Mouse (Mus musculus): ENCODE results near the gene Trex1. TPM values are rescaled to one million over a fixed set of nuclear protein-coding genes. Genes with fewer than 3 reads are reported as not detected.
A peak's percentile ranks its signal among the peaks of the same experiment; 100 is the strongest.

The Trex1 gene
- polyA plus RNA-seq, 1 experiment, result 10.0 TPM

DNA sequence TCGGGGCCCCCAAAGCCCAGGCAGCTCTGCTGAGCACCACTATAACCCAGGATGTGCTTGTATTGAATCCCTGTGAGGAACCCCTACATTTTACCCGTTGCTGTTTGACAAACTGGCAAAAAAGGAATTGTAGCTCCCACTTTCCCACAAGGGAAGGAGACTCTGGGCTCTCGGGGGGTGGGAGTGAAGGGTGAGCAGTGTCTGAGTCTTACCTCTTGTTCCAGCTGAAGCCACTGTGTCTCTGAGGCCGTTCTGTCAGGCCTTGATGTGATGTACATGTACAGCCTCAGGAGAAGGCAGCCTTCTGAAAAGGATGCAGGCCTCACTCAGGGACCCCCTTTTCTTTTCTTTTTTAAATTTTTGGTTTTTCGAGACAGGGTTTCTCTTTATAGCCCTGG lies 1.4 kb upstream of the Trex1 start:
- no peaks in the 10 kb centered on the region for H3K27me3 ChIP-seq (ENCODE audit: control insufficient read depth, insufficient read depth, insufficient read length)

DNA sequence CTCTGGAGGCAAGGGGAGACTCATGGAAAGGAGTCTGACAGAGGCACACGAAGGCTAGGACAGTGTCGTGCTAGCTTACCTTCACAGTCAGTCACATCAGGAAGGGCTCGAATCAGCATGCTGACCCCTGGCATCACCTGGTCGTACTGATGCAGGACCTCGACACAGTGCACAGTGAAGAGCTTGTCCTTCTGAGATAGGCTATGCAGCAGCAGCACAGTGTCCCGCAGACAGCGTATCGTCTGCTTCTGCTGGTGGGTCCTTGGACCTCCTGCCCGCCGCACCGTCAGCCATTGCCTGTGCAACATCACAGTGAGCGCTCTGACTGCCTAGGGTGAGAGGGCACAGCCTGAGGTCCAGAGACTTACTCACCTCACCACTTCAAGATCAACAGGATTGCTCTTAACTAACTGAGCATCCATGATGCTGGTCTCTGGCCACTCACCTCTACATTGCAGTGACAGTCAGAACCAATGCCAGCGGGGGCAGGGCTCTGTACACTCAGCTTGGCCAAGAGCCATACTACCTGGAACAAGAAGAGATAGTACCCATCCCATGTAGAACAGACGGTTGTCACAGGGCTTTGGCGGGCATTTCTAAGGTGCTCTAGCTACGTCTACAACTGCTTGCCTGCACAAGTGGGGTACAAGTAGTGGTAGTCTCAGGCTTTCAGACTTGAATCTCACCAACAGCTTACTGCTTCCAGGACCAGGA lies 807 bp upstream of the Trex1 start:
- Histone ChIP-seq H3K79me2 (ENCODE audit: control insufficient read depth, insufficient read depth) (no peaks in the 10 kb centered on the region), H3K4me2 (ENCODE audit: low read depth) (peak overlapping the region; percentile 82), H3K4me3 (peak overlapping the region; percentile 14), H3K27me3 (ENCODE audit: control insufficient read depth, insufficient read depth, insufficient read length) (no peaks in the 10 kb centered on the region), H3ac (ENCODE audit: control insufficient read depth, insufficient read length) (peak overlapping the region; percentile 20), H3K36me3 (ENCODE audit: control insufficient read depth, insufficient read depth) (peaks cover 8% of the 10 kb centered on the region)
- TF ChIP-seq POLR2A (IDR thresholded peaks at IDR 0.05; ENCODE audit: insufficient read length, low read depth), result no peak
- TF ChIP-seq POLR2AphosphoS2 (IDR thresholded peaks at IDR 0.05; ENCODE audit: insufficient read length, low read depth), result peak; percentile 91

More for the DNA sequence above, 1.4 kb upstream of the Trex1 start:
- peaks cover 12% of the 10 kb centered on the region for H3K36me3 ChIP-seq (ENCODE audit: control insufficient read depth, insufficient read depth)
- H3K4me3 ChIP-seq, result no peak overlapping the region
- no peak overlapping the region for H3ac ChIP-seq (ENCODE audit: control insufficient read depth, insufficient read length)
- no peaks in the 10 kb centered on the region for H3K79me2 ChIP-seq (ENCODE audit: control insufficient read depth, insufficient read depth)
- TF ChIP-seq POLR2AphosphoS2 (IDR thresholded peaks at IDR 0.05; ENCODE audit: insufficient read length, low read depth) (peak; percentile 35), TCF12 (IDR thresholded peaks at IDR 0.05; ENCODE audit: insufficient read depth, poor library complexity, severe bottlenecking) (no peak)
- H3K4me2 ChIP-seq (ENCODE audit: low read depth), result no peak overlapping the region

DNA sequence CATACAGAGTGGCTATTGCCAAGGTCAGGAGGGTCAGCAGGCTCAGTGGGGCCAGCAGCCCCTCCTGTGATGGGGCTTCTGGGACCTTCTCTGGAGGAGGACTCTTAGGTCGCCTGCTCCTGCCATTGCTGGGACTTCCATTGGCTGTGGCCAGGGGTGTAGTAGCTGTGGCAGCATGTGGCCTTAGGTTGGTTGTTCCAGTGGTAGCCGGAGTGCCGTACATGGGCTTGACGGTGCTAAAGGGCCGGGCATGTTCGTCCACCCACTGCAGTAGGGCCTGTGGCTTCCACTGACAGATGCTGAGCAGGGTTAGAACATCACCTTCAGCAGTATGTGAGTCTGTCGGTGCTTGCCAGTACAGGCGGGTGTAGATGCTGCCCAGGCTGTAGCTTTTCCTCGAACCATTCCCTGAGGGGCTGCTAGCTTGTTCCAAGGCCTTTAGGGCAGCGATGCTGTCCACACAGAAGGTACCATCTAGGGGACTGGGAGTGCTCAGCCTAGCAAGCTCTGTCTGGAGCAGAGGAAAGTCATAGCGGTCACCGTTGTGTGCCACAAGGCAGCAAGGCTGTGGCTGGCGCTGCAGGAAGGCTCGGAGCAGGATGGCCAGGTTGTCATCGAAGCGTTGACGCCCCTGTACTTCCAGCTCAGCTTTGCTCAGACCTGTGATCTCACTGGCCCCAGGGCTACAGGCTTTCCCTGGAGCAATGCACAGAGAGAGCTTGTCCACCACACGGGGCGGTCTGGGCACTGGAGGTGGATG lies 1.3 kb downstream of the Trex1 start:
- TF ChIP-seq TCF12 (IDR thresholded peaks at IDR 0.05; ENCODE audit: insufficient read depth, poor library complexity, severe bottlenecking) (no peak), POLR2AphosphoS2 (IDR thresholded peaks at IDR 0.05; ENCODE audit: insufficient read length, low read depth) (no peak)
- Histone ChIP-seq H3ac (ENCODE audit: control insufficient read depth, insufficient read length) (peak overlapping the region; percentile 20), H3K4me3 (peak overlapping the region; percentile 14), H3K4me2 (ENCODE audit: low read depth) (peak overlapping the region; percentile 82), H3K27me3 (ENCODE audit: control insufficient read depth, insufficient read depth, insufficient read length) (no peaks in the 10 kb centered on the region), H3K79me2 (ENCODE audit: control insufficient read depth, insufficient read depth) (no peaks in the 10 kb centered on the region), H3K36me3 (ENCODE audit: control insufficient read depth, insufficient read depth) (peaks cover 6% of the 10 kb centered on the region)

DNA sequence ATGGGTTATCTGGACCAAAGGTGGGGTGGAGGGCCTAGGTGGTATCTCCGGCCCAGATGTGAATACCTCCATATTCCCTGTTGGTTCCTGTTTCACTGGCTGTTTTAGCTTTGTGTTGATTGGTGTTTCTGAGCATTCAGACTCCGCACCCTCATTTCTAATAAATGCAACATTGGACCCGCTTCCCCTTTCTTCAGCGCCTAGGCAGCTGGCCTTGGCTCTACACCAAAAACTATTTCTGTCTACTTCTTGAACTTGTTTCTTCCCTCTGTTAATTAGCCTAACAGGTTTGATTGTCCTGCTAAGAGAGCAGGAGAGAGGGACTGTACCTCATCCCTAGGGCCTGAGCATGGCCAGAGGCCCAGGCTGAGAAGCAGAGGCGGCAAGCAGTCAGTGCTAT lies 2.0 kb downstream of the Trex1 start:
- no peak overlapping the region for H3ac ChIP-seq (ENCODE audit: control insufficient read depth, insufficient read length)
- no peak overlapping the region for H3K4me3 ChIP-seq
- no peak for TF ChIP-seq MAX (IDR thresholded peaks at IDR 0.05; ENCODE audit: low read depth)
- no peak for TF ChIP-seq TCF3 (IDR thresholded peaks at IDR 0.05; ENCODE audit: insufficient read length, low read depth)
- TF ChIP-seq TCF12 (IDR thresholded peaks at IDR 0.05; ENCODE audit: insufficient read depth, poor library complexity, severe bottlenecking), result no peak
- TF ChIP-seq POLR2A (IDR thresholded peaks at IDR 0.05; ENCODE audit: insufficient read length, low read depth), result no peak
- no peak for TF ChIP-seq MYOD1 (IDR thresholded peaks at IDR 0.05; ENCODE audit: control insufficient read depth in 1 of 3, insufficient read length in 2 of 3, low read depth in 2 of 3)
- no peak for TF ChIP-seq USF1 (IDR thresholded peaks at IDR 0.05; ENCODE audit: low read depth)
- TF ChIP-seq REST (IDR thresholded peaks at IDR 0.05; ENCODE audit: insufficient read depth, insufficient read length), result no peak
- no peak for TF ChIP-seq E2F4 (IDR thresholded peaks at IDR 0.05; ENCODE audit: insufficient read depth)
- TF ChIP-seq POLR2AphosphoS2 (IDR thresholded peaks at IDR 0.05; ENCODE audit: insufficient read length, low read depth), result no peak
- no peak for TF ChIP-seq MYOG (IDR thresholded peaks at IDR 0.05; ENCODE audit: control insufficient read depth in 1 of 3, insufficient read depth in 1 of 3, insufficient read length in 2 of 3, low read depth in 2 of 3)
- no peak for TF ChIP-seq SRF (IDR thresholded peaks at IDR 0.05; ENCODE audit: control insufficient read depth, insufficient read length, low read depth)
- no peak for TF ChIP-seq CEBPB (IDR thresholded peaks at IDR 0.05; ENCODE audit: insufficient read depth, poor library complexity, severe bottlenecking)
- no peaks in the 10 kb centered on the region for H3K79me2 ChIP-seq (ENCODE audit: control insufficient read depth, insufficient read depth)
- no peaks in the 10 kb centered on the region for H3K36me3 ChIP-seq (ENCODE audit: control insufficient read depth, insufficient read depth)
- H3K27me3 ChIP-seq (ENCODE audit: control insufficient read depth, insufficient read depth, insufficient read length), result no peaks in the 10 kb centered on the region
- no peak overlapping the region for H3K4me2 ChIP-seq (ENCODE audit: low read depth)

DNA sequence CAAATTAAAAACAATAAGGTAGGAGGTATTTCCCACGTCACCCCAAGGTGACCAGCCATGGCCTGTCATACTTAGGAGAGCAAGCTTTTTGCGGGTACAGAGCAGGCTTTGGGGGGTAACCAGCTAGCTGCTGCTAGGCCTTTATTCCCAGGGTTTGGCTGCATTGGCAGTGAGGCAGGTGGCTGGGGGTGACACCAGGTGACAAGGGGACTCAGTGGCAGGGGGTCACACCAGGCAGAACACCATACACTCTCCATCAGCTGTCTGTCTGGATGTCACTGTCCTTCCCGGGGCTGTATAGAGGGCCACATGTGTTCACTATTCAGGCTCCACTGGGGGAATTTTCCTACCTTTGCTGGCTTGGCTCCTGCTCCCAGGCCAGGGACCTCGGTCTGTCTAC lies 2.6 kb downstream of the Trex1 start:
- TF ChIP-seq MYOD1 (IDR thresholded peaks at IDR 0.05; ENCODE audit: control insufficient read depth in 1 of 3, insufficient read length in 2 of 3, low read depth in 2 of 3) (no peak), MYOG (IDR thresholded peaks at IDR 0.05; ENCODE audit: control insufficient read depth in 1 of 3, insufficient read depth in 1 of 3, insufficient read length in 2 of 3, low read depth in 2 of 3) (no peak), CEBPB (IDR thresholded peaks at IDR 0.05; ENCODE audit: insufficient read depth, poor library complexity, severe bottlenecking) (no peak), TCF12 (IDR thresholded peaks at IDR 0.05; ENCODE audit: insufficient read depth, poor library complexity, severe bottlenecking) (no peak), MAX (IDR thresholded peaks at IDR 0.05; ENCODE audit: low read depth) (no peak), USF1 (IDR thresholded peaks at IDR 0.05; ENCODE audit: low read depth) (no peak), POLR2A (IDR thresholded peaks at IDR 0.05; ENCODE audit: insufficient read length, low read depth) (no peak), TCF3 (IDR thresholded peaks at IDR 0.05; ENCODE audit: insufficient read length, low read depth) (no peak), SRF (IDR thresholded peaks at IDR 0.05; ENCODE audit: control insufficient read depth, insufficient read length, low read depth) (no peak), POLR2AphosphoS2 (IDR thresholded peaks at IDR 0.05; ENCODE audit: insufficient read length, low read depth) (no peak), E2F4 (IDR thresholded peaks at IDR 0.05; ENCODE audit: insufficient read depth) (no peak), REST (IDR thresholded peaks at IDR 0.05; ENCODE audit: insufficient read depth, insufficient read length) (no peak)
- H3K4me2 ChIP-seq (ENCODE audit: low read depth), result no peak overlapping the region
- H3K79me2 ChIP-seq (ENCODE audit: control insufficient read depth, insufficient read depth), result no peaks in the 10 kb centered on the region
- no peak overlapping the region for H3ac ChIP-seq (ENCODE audit: control insufficient read depth, insufficient read length)
- H3K4me3 ChIP-seq, result no peak overlapping the region
- no peaks in the 10 kb centered on the region for H3K27me3 ChIP-seq (ENCODE audit: control insufficient read depth, insufficient read depth, insufficient read length)
- H3K36me3 ChIP-seq (ENCODE audit: control insufficient read depth, insufficient read depth), result no peaks in the 10 kb centered on the region

Measured in myocyte (in vitro differentiated cells).